Mouse (Mus musculus) bone marrow macrophage, adult 2 months (primary cell): ENCODE measurements at regions not wholly inside any gene's neighbourhood (a gene's known extent, or its start where the extent isn't known, plus 50 kb on each side); places are given as distances from the start of the nearest gene placed in this dataset.

Experiments
- CTCF ChIP-seq: IDR thresholded peaks from 2 replicates; pipeline ENCODE4 v1.5.1; 2012; ENCODE audit warnings: low read depth, mild to moderate bottlenecking, low read length, moderate library complexity
- POLR2A ChIP-seq: IDR thresholded peaks from 2 replicates; pipeline ENCODE4 v1.6.1; 2012; ENCODE audit warnings: mild to moderate bottlenecking, low read depth, low read length, borderline replicate concordance

- no peak for TF ChIP-seq CTCF
- TF ChIP-seq POLR2A, result no peak
Observed at GRCm38 (mm10) chr3:136508575-136508974, 161.3 kb upstream of the Ppp3ca start.
